Mouse (Mus musculus) small intestine, adult 2 months (tissue): ENCODE results near the gene Enpp5. TPM values are rescaled to one million over a fixed set of nuclear protein-coding genes. Genes with fewer than 3 reads are reported as not detected.

Source experiments
- H3K27ac ChIP-seq: fragments of 200-500 bp; 2 replicates; pipeline ENCODE4 v1.5.1; 2012; ENCODE audit warnings: low read depth, low read length, control low read depth, inconsistent platforms; ENCODE audit not compliant: insufficient read depth
- H3K27me3 ChIP-seq: fragments of 200-500 bp; 2 replicates; pipeline ENCODE4 v1.6.1; 2012; ENCODE audit warnings: mild to moderate bottlenecking, moderate library complexity, low read length, inconsistent platforms; ENCODE audit not compliant: control insufficient read depth, insufficient read depth
- H3K36me3 ChIP-seq: fragments of 200-500 bp; 2 replicates; pipeline ENCODE4 v1.6.1; 2012; ENCODE audit warnings: mild to moderate bottlenecking, low read length, control low read depth, inconsistent platforms; ENCODE audit not compliant: control insufficient read depth, insufficient read depth
- H3K4me1 ChIP-seq: fragments of 200-500 bp; 2 replicates; pipeline ENCODE4 v1.6.1; 2012; ENCODE audit warnings: low read length, inconsistent platforms, mixed read lengths; ENCODE audit not compliant: control insufficient read depth, insufficient read depth, insufficient read length
- H3K4me3 ChIP-seq: fragments of 200-500 bp; 2 replicates; pipeline ENCODE4 v1.5.1; 2012; ENCODE audit warnings: low read depth, mild to moderate bottlenecking, control low read depth, inconsistent platforms, low read length, moderate library complexity
- CTCF ChIP-seq: fragments of 200-500 bp; IDR thresholded peaks from 2 replicates; pipeline ENCODE4 v1.5.1; 2012; ENCODE audit warnings: low read depth, mild to moderate bottlenecking, control low read depth, inconsistent platforms, low read length, moderate library complexity, mixed read lengths; ENCODE audit not compliant: insufficient replicate concordance, insufficient read length; ENCODE audit errors: extremely low read depth
- POLR2A ChIP-seq: fragments of 200-500 bp; IDR thresholded peaks from 2 replicates; pipeline ENCODE4 v1.6.1; 2012; ENCODE audit warnings: low read depth, mild to moderate bottlenecking, control low read depth, inconsistent platforms, low read length, moderate library complexity
- WGBS: fragments of 180-500 bp; shearing (Covaris S2); methylation state at CpG from one replicate; pipeline ENCODE4 v1.1.7; 2018; 5-methylcytosine and 5-hydroxymethylcytosine counted together
- polyA plus RNA-seq: library from polyadenylated mRNA; depleted of rRNA; stranded (reverse); fragments of >200 nt; gene quantifications from 2 replicates; pipeline ENCODE4 v1.2.3, GENCODE M21; 2012

The Enpp5 gene
- polyA plus RNA-seq, 1 experiment, result 2.5 TPM

GRCm38 (mm10) chr17:44042861-44043260 lies 35.8 kb upstream of the Enpp5 start:
- WGBS, result 80% methylated on average over 8 of the region's 8 CpGs
- no peak overlapping the region for H3K27ac ChIP-seq
- no peaks in the 10 kb centered on the region for H3K36me3 ChIP-seq
- H3K4me3 ChIP-seq, result no peak overlapping the region
- no peaks in the 10 kb centered on the region for H3K4me1 ChIP-seq
- H3K27me3 ChIP-seq, result no peaks in the 10 kb centered on the region
- no peak for TF ChIP-seq POLR2A

- H3K27me3 ChIP-seq, result no peaks in the 10 kb centered on the region
- 62% methylated on average over 4 of the region's 4 CpGs for WGBS
- no peaks in the 10 kb centered on the region for H3K36me3 ChIP-seq
- TF ChIP-seq CTCF, result no peak
- no peak overlapping the region for H3K4me3 ChIP-seq
- no peak overlapping the region for H3K27ac ChIP-seq
- H3K4me1 ChIP-seq, result no peaks in the 10 kb centered on the region
These were observed 25.2 kb upstream of the Enpp5 start for GRCm38 (mm10) chr17:44053427-44053826.

- TF ChIP-seq CTCF, result no peak
- no peak for TF ChIP-seq POLR2A
- no peaks in the 10 kb centered on the region for H3K36me3 ChIP-seq
- no peaks in the 10 kb centered on the region for H3K4me1 ChIP-seq
- H3K27ac ChIP-seq, result no peak overlapping the region
- no peaks in the 10 kb centered on the region for H3K27me3 ChIP-seq
- H3K4me3 ChIP-seq, result no peak overlapping the region
- WGBS, result 49% methylated on average over 1 of the region's 1 CpGs
These were observed 21.5 kb upstream of the Enpp5 start for GRCm38 (mm10) chr17:44057123-44057522.

- TF ChIP-seq POLR2A, result no peak
- TF ChIP-seq CTCF, result no peak
- H3K27me3 ChIP-seq, result no peaks in the 10 kb centered on the region
- no peaks in the 10 kb centered on the region for H3K4me1 ChIP-seq
- H3K27ac ChIP-seq, result no peak overlapping the region
- no peaks in the 10 kb centered on the region for H3K36me3 ChIP-seq
- H3K4me3 ChIP-seq, result no peak overlapping the region
These were observed 20.5 kb upstream of the Enpp5 start for GRCm38 (mm10) chr17:44058145-44058544.

- no peak for TF ChIP-seq POLR2A
- TF ChIP-seq CTCF, result no peak
- WGBS, result 90% methylated on average over 1 of the region's 1 CpGs
- H3K27ac ChIP-seq, result no peak overlapping the region
- H3K4me1 ChIP-seq, result no peaks in the 10 kb centered on the region
- H3K4me3 ChIP-seq, result no peak overlapping the region
- H3K36me3 ChIP-seq, result no peaks in the 10 kb centered on the region
- no peaks in the 10 kb centered on the region for H3K27me3 ChIP-seq
These were observed 17.8 kb upstream of the Enpp5 start for GRCm38 (mm10) chr17:44060781-44061180.

- Histone ChIP-seq H3K27ac (no peak overlapping the region), H3K36me3 (no peaks in the 10 kb centered on the region), H3K27me3 (no peaks in the 10 kb centered on the region), H3K4me1 (no peaks in the 10 kb centered on the region), H3K4me3 (no peak overlapping the region)
- 80% methylated on average over 5 of the region's 5 CpGs for WGBS
- TF ChIP-seq POLR2A (no peak), CTCF (no peak)
These were observed 17.2 kb upstream of the Enpp5 start for GRCm38 (mm10) chr17:44061289-44061890.

GRCm38 (mm10) chr17:44068876-44069275 lies 9.7 kb upstream of the Enpp5 start:
- no peaks in the 10 kb centered on the region for H3K27me3 ChIP-seq
- no peak overlapping the region for H3K4me3 ChIP-seq
- no peaks in the 10 kb centered on the region for H3K36me3 ChIP-seq
- TF ChIP-seq CTCF (no peak), POLR2A (no peak)
- no peak overlapping the region for H3K27ac ChIP-seq
- H3K4me1 ChIP-seq, result no peaks in the 10 kb centered on the region
- 70% methylated on average over 6 of the region's 6 CpGs for WGBS

- TF ChIP-seq CTCF (no peak), POLR2A (no peak)
- Histone ChIP-seq H3K27ac (no peak overlapping the region), H3K27me3 (no peaks in the 10 kb centered on the region), H3K4me1 (peaks cover 4% of the 10 kb centered on the region; the same call in 1 of the 2 replicates), H3K36me3 (no peaks in the 10 kb centered on the region), H3K4me3 (no peak overlapping the region)
These were observed 6.9 kb upstream of the Enpp5 start for GRCm38 (mm10) chr17:44071680-44072079.
